Mouse (Mus musculus): ENCODE measurements around the gene Ccdc103.

GRCm38 (mm10) chr11:102911376-102911775 lies 30.4 kb downstream of the Ccdc103 start:
- TF ChIP-seq CTCF (IDR thresholded peaks at IDR 0.05; ENCODE audit: control insufficient read depth, insufficient read depth, low read length) (no peak), POLR2A (IDR thresholded peaks at IDR 0.05; ENCODE audit: borderline replicate concordance, control insufficient read depth, low read depth, low read length) (no peak)

Measured in bone marrow, adult 2 months (tissue).